Mouse (Mus musculus): ENCODE measurements around the gene Mllt11.

GRCm38 (mm10) chr3:95179890-95180289 lies 52.1 kb downstream of the Mllt11 start:
- no peak for TF ChIP-seq CTCF (IDR thresholded peaks at IDR 0.05; ENCODE audit: low read depth, low read length)
- no peak for TF ChIP-seq POLR2A (IDR thresholded peaks at IDR 0.05; ENCODE audit: borderline replicate concordance, low read depth, low read length)
